Mouse (Mus musculus) gastrocnemius, adult 8-10 months (tissue): ENCODE data around the gene Zswim4. TPM values are rescaled to one million over a fixed set of nuclear protein-coding genes. Genes with fewer than 3 reads are reported as not detected.
A peak's percentile ranks its signal among the peaks of the same experiment; 100 is the strongest.

Experiments
- DNase-seq, 2 experiments: peaks; one replicate each; pipeline ENCODE4 v3.0.0; 2022; ENCODE audit warnings: low spot score in 2 of 2
- total RNA-seq, 4 experiments: library from RNA; stranded (reverse); gene quantifications; 2 replicates each; pipeline ENCODE4 v1.2.4; 2022

Zswim4 gene
- 1 to 10 TPM; 6.8 to 7.9 (median 7.0) TPM for total RNA-seq

DNA sequence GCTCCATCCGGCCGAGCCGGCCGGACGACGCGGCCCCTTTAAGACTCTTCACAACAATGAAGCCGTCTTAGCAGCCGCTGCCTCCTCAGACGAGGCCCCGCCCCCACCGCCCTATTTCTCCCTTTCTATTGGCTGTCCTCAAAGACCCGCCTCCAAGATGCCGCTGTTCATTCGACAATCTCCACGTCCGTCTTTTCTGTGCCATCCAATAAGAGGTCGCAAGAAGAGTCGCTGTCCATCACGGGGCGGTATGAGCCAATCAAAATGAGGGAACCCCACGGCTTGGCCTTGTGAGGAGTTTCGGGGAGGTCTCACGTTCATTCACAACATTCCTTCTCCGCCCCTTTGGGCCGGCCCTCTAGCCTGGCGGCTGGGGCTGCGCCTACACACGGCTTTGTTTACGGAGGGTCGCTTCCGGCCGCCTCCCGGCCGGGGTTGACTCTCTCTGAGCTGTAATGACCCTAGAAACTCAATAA is at the start of gene Zswim4:
TSS of gene Zswim4 (minus strand) at position 58 of the 476 bp plus-strand sequence.
- DNase-seq, result peak; percentile 98

DNA sequence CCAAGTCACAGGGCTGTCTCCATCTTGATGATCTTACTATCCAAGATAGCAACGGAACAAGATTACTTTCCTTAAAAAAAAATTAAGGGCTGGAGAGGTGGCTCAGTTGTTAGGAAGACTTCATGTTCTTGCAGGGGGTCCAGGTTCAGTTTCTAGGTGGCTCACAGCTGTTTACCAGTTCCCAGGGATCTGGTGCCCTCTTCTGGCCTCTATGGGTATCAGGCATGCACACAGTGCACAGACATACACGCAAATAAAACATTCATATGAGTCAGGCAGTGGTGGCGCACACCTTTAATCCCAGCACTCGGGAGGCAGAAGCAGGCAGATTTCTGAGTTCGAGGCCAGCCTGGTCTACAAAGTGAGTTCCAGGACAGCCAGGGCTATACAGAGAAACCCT is 48.8 kb upstream of the Zswim4 start:
- DNase-seq, result peak in 1 of 2 experiments; percentile 22

DNA sequence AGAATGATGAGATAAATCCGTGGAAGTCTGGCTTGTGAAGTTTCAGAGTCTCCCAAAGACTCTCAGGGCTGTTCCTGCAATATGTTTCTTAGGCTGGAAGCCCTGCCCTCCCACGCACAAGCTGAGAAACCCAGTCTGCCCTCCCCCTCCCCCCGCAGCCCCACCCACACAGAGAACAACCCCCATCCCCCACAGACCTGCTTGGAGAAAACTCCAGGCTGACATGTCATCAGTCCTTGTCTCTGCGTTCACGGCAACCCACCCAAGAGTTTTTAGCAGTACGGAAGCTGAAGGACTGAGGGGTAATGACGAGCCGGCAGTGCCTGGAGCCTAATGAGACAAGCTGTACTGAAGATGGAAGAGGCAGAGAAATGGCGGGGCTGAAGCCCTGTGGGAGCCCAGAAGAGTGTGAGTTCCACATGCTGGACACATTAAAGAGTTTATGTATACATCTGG is 47.8 kb upstream of the Zswim4 start:
- no peak for DNase-seq

DNA sequence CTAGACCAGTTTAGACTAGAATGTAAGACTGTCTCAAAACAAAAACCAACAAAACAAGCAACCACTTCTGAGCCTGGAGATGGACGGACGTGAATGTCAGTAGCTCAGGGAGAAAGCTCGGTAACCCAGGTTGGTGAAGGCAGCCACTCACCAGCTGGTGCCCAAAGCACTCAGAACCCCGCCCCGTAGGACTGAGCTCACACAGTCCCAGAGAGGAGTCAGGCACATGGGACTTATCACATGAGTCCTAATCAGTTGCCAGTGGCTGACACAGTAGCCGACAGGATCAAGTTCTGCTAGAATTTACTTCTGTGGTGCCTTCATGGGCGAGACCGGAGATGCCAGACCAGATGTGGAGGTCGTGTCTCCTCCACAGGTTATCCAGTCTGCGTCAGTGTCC is 43.9 kb upstream of the Zswim4 start:
- no peak for DNase-seq

DNA sequence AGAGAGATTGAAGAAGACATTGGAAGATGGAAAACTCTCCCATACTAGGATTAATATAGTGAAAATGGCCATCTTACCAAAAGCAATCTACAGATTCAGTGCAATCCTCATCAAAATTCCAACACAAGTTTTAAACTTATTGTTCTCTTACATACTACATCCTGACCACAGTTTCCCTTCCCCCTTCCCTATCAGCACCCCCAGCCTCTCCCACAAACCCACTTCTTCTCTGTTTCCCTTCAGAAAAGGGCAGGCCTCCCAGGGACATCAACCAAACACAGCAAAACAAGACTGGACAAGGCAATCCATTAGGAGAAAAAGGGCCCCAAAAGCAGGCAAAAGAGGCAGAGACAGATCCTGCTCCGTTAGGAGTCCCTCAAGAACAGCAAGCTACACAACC is 39.6 kb upstream of the Zswim4 start:
- DNase-seq, result no peak

DNA sequence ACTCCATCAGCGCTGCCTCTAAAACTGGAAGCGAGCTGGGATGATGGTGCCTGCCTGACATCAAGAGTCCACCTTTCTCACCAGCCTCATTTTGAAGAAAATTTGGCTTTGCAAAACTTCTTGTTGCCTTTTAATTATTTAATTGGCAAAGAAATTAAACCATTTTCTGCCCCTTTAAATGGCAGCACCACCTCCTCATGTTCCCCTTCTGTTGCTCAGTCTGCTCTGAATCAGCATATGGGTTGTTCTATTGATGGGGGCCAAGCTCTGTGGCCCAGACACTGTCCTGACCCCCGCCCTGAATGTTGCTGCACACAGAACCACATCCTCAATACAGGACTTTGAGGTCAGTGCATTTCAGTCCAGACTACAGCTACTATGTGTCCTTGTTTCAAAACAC is 37.1 kb upstream of the Zswim4 start:
- no peak for DNase-seq

DNA sequence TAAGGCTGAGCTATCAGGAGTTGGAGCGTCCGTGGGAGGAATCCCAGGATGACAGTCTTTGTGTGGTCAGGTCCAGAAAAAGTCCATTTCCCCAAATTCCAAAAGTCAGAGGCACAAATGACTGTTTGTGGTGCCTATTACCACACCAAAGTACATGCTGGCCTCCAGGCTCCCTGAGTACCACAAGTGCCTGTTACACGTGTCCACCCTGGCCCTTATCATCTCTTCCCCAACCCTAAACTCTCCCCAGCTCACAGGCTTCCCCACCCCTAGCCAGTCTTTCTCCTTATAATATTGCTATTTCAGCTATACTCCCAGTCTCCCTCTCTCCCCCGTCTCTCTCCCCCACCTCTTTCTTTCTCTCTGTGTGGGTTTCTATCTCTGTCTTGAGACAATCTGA is 35.4 kb upstream of the Zswim4 start:
- no peak for DNase-seq

DNA sequence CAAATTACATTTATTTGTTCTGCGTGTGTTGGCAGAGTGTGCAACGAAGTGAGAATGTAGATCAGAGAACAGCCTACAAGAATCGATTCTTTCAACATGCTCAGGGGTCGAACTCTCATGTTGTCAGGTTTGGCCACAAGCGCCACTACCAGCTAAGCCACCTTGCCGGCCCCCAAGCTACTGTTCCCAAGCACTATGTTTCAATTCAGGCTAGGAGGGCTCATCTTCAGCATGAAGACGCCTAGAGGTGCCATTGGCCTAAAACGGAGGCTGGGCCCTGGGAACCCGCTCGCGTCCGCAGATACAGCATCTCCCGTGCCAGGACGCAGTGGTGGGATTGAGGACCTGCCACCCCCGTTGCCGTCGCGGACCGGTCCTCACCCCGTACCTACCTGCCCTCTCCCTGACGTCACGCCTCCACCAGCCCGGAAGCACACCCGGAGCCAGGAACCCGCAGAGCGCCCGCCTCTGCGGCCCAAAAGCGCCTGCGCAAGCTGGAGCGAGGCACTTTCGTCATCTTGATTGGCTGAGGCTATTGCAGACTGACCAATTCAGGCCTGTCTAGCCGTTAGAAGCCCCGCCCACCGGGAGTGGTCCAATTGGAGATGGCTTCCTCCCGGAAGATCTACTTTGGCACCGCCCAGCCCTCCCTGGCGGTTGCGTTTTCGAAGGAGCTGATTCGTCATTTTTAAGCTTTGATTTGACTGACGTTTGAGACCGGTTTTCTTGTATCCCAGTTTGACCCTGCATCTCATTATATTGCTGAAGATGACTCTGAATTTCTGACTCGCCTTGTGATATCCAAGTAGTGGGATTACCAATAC is 33.3 kb upstream of the Zswim4 start, which contains the start of gene Ccdc130:
TSS of gene Ccdc130 (minus strand) at position 431 of the 824 bp plus-strand sequence.
- DNase-seq, result peak; percentile 99 to 100

DNA sequence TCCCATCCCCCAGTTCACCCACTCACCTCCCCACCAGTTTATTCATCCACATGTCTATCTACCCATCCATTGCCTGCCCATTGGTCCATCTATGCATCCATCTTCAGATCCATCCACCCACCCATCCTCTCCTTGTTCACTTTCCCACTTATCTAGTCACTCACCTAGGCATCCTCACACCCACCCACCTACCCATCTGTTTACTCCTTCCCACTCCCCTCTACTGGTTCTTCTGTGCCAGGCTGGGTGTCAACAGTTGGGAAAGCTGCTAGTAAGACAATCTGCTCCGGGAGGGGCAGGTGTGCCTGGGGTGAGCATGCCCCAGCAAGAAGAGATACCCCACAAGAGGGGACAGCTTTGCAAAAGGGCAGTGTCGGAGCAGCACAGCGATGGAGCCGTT is 24.2 kb upstream of the Zswim4 start:
- no peak for DNase-seq

DNA sequence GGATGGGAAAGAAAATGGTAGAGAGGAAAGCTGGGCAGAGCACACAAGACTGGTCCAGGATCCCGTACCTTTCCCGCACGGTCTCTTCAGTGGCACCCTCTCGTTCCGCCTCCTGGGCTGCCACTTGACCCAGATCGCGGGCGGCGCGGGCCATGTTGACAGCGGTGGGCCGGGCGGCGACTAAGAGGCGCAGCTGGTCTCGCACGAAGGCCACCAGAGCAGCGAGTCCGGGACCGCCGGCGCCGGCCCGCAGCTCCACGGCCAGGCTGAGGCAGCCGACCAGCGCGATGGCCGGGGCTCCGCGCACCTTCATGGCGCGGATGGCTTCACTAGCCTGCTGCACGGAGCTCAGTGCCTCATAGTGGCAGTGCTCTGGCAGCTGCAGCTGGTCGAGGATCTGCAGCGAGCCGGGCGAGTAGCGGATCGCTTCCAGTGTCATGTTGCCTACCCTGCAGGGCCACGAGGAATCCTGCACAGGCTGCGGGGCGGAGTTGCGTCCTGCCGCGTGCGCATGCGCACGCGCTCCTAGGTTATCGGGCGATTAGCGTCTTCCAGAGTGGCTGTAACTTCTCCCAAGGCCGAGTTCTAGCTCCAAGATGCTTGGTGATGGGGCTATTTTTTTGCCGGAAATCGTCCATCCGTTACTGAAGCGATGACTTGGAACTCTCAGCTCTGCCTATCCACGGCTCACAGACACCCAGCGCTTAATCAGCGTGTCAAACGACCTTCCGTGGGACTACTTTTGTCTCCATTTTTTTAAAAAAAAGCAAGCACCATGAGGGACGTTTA is 20.2 kb upstream of the Zswim4 start, which contains the start of gene Mri1:
TSS of gene Mri1 (minus strand) at position 505 of the 789 bp plus-strand sequence.
- DNase-seq, result peak; percentile 61 to 82

DNA sequence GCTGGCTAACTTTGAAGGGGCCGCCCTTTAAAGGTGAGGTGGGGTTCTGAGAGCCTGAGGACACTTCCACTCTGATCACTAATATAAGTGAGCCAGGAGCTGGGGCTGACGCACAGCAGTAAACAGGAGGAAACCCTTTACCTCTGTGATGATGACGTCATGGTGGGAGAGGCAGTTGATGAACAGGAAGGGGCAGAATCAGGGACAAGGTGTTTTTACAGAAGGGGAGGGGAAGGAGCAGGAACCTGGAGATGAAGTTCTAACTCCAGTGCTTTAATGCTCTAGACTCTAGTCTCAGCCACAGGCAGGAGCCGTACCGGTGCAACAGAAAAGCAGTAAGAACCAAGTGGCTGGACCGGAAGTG is 19.6 kb upstream of the Zswim4 start:
- no peak for DNase-seq

DNA sequence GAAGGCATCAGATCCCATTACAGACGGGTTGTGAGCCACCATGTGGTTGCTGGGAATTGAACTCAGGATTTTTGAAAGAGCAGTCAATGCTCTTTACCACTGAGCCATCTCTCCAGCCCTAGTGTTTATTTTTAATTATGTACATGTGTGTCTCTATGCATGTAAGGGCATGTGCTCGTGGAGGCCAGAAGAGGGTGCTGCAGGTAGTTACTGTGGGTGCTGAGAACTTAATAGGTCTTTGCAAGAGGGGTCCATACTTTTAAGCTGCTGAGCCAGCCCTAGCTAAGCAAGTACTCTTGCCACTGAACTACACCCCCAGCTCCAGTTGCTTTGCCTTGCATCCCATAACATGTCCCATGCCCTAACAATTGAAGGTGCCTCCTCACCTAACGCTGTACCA is 19.0 kb upstream of the Zswim4 start:
- DNase-seq, result no peak

DNA sequence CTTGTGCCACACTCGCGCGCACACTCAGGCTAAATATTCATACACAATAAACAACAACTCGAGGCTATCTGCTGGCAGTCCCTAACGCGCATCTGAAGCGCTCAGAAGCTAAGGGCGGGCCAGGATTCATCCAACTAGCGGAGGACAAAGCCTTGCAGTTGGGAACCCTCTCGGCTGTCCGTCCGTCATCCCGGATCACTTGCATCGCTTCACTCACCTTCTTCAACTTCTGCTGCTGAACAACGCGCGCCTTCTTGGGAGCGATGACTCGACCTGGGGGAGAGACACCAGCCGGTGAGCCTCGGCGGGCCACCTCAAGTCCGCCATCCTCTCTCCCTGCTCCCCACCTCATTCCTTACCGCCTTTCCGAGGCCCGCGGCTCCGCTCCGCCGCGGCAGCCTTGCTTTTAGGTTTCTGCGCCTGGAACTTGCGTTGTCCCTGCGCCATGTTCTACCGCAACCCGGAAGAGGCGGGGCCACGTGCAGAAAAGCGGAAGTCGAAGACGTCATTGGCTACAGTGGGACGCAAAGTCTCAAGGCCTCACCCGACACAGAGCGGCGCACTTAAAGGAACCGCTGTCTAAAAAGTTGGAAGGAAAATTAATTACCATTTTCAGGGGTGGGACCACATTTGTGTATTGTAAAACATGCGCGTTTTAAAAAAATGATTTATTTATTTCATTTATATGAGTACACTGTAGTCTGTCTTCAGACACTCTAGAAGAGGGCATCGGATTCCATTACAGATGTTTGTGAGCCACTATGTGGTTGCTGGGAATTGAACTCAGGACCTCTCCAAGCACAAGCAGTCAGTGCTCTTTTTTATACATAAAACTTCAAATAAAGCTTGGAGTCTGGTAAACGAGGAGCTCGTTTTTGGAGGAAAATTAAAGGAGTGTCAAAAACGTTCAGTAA is 12.7 kb upstream of the Zswim4 start, which contains the start of gene D8Ertd738e:
TSS of gene D8Ertd738e (minus strand) at position 463 of the 914 bp plus-strand sequence.
- peak; percentile 77 to 82 for DNase-seq

DNA sequence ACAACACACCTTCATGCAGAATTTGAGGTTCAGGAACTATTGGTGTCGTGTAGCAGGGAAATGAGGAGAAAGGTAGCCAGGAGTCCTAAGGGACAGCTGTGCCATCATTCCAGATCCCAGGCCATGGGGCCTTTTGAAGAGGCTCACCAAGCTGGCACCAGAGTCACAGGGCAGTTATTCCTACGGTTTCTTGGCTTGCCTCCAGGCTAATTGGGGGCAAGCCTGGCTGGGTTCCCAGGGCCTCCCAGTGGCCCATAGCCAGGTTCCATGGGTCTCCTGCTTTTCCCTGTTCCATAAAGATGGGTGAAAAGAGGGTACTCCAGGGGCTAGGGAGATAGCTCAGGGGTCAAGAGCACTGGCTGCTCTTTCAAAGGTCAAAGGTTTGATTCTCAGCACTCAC is 5.0 kb upstream of the Zswim4 start:
- DNase-seq, result no peak

DNA sequence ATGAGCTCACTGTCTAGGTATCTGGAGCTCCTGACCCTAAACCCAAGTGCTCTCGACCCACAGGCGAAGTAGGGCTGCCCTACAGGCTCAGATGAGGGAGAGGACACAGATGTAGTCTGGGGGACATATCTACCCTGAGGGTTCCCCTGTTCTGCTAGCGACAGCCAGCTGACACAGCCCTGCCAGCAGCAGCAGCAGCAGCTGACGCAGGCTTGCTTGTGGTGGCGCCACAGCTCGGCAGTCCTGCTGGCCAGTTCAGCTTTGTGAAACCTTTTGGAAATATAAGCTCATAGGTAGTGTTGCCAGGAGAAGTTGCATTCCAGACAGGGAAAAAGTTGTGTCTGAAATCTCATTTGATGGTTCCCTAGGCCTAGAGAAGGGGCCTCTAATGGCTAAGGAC is 4.3 kb upstream of the Zswim4 start:
- DNase-seq, result no peak

DNA sequence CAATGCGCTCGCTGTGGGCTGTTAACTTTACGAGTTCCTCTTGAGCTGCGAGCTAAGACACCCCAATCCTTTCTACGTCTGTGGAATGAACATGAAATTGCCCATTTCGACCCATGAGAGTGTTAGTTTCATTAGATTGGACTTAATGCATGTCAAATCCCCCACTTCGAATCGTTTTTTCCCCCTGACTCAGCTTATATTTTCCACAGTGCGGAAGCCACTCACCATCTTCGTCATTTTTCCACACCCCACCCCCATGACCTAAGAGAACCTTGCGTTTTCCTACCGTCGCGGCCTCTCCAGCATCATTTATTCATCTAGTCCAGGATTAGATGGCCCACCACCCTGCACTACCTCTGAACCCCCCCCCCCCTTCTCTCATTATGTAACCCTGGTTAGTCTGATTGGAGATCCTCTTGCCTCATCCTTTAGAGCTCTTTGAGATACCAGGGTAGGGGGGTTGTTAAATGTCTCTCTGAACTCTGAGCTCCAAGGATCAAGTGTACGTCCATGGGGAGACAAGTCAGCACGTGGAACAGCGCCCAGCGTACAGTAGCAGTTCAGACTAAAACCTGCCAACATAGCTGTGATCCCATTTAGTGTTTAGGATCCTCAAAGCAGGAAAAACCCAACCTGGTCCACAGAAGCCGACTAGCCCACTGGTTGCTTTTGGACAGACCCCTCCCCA is 831 bp upstream of the Zswim4 start:
- DNase-seq, result no peak

DNA sequence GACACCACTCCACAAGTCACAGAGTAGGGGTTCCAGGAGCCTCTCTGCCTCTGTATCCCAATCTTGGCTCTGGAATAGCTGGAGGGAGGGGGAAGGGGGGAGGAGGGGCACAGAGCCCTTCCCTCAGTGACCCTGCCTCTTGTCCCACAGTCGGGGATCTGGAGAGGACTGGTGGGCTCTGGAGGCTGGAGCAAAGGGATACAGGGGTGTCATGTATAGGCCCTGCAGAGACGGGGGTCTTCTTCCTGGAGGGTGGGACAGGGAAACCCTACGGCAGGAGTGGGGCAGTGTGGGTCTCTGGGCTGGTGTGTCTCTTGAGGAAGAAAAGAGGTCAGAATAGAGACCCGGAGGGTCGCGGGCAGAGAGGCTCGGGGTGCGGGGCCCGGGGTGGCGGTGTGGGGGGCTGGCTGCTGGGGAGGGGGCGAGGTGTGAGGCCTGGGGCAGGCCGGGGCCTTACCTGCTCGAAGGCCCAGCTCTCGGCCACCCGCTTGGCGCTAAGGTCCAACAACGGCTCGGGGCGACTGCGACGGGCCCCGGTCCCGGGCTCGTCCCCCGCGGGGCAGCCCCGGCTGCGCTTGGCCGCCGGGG is 351 bp downstream of the Zswim4 start:
- no peak for DNase-seq

DNA sequence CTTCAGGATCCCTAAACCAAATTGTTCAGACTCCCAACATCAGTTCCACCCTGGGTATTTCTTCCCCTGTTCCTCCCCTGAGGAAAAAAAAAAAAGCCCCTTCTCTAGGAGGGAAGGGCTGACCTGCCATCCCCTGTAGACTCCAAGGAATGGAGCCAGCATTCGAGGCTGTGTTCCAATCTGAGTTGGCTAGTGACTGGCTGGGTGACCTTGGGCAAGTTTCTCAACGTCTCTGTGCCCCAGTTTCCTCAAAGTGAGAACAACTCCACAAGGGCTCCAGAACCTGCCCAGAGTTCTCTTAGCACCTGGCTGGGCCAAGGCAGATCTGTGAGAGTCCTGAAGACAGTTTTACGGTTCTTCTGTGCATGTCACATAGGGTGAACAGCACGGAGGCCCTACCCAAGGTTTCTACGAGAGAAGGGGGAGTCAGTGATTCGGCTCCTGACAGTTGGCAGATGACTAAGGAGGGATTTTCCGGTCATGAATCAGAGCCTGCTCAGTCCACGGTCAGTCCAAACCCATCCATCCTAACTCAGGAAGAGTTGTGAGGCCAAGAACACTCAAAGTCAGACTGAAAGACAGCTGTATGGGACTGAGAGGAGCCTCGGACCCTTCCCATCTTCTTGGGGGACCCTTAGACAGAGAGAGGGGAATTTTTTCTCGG is 977 bp downstream of the Zswim4 start:
- no peak for DNase-seq

DNA sequence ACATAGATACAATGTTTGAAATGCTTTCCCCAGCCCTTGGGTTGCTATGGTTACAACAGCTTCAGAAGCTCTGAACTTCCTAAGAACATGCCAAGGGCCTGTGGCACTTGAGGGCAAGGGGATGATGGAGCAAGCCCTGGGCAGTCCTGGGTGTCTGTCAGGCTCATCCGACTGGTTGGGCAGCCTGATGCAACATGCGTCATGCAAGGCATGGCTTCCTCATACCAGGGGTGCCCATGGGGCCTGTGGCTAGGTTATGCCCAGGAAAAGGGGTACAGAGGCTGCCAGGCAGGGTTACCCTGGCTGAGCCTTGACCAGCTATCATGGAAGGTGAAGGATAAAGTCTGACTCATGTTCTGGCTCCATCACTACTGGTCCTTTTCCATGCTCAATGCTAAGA is 3.8 kb downstream of the Zswim4 start:
- no peak for DNase-seq

DNA sequence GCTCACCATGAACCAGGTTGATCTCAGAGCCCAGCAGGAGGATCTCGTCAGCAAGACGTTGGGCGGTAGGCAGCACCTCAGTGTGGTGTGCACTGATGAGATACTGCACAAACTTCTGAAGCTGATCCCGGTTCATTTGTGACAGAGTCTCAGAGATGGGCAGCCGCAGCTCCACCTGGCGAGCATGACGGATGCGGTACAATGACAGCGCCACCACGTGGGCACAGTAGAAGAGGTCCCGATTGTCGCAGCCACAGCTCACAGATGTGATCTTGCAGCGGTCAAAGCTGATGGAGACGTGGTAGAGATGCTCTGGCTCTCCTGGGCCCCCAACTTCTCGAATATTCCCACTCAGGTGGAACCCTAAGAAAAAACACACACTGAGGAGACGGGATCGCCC is 6.1 kb downstream of the Zswim4 start:
- DNase-seq, result no peak
